In genomic region chr14:24196947-24197346, GRCm38 (mm10) we compare ENCODE assay signal across 12 mouse cellular contexts. TPM values are rescaled to one million over a fixed set of nuclear protein-coding genes. Genes with fewer than 3 reads are reported as not detected.
DNase-seq lines count a peak whose midpoint lies in the region; ATAC-seq lines count a peak whose summit lies in the region.
"Had no signal": no experiment of that assay in that cellular context is flagged by ENCODE, and none has a peak within 500 bp of the region (broad histone marks: within the 10 kb centered on the region; RNA-seq: fewer than 3 reads in every experiment).

No protein-coding gene starts in this region.

- H3K4me1 ChIP-seq in forebrain, embryonic 11.5 days (replicated peaks; ENCODE audit: control insufficient read depth, insufficient read depth, low read length): no peaks in the 10 kb centered on the region
- H3K4me1 ChIP-seq in forebrain, embryonic 13.5 days: peaks cover 5% of the 10 kb centered on the region; the same call in 1 of the 2 replicates

- 85% methylated on average over 6 of the region's 6 CpGs for WGBS in forebrain, embryonic 11.5 days
- WGBS in forebrain, embryonic 13.5 days: 85% methylated on average over 6 of the region's 6 CpGs

- H3K27me3 ChIP-seq in forebrain, embryonic 11.5 days (ENCODE audit: control insufficient read depth, insufficient read depth, low read length): no peaks in the 10 kb centered on the region
- H3K27me3 ChIP-seq in forebrain, embryonic 13.5 days: no peaks in the 10 kb centered on the region
- H3K27me3 ChIP-seq: heart, embryonic 15.5 days had no signal

- no peak overlapping the region for H3K4me2 ChIP-seq in forebrain, embryonic 11.5 days (ENCODE audit: low read depth, low read length, severe bottlenecking)
- H3K4me2 ChIP-seq in forebrain, embryonic 13.5 days: no peak overlapping the region
- H3K4me2 ChIP-seq: heart, embryonic 15.5 days; liver, embryonic 11.5 days had no signal

- peak; percentile 92 for DNase-seq in heart, adult 11 months
- no peak for DNase-seq in heart, adult 8-10 months (ENCODE audit: low spot score)
- peak; percentile 47 to 49 for DNase-seq in layer of hippocampus, postnatal 10 days (ENCODE audit: low spot score in 2 of 2)
- no peak for DNase-seq in layer of hippocampus, adult 11-12 months (ENCODE audit: low spot score)
- peak; percentile 25 for DNase-seq in adipocyte (ENCODE audit: low spot score)
- DNase-seq in gastrocnemius, postnatal 36 days: peak; percentile 35 to 62
- DNase-seq in forebrain, embryonic 11.5 days (ENCODE audit: low spot score): no peak
- DNase-seq: cerebellum, adult 9-10 months; kidney, adult 8-10 months had no signal

- no peak overlapping the region for H3K4me3 ChIP-seq in forebrain, embryonic 11.5 days (ENCODE audit: low read depth, low read length)
- H3K4me3 ChIP-seq in forebrain, embryonic 13.5 days: no peak overlapping the region
- H3K4me3 ChIP-seq: heart, embryonic 15.5 days had no signal

- H3K9ac ChIP-seq in forebrain, embryonic 11.5 days (ENCODE audit: low read length): no peak overlapping the region
- no peak overlapping the region for H3K9ac ChIP-seq in forebrain, embryonic 13.5 days
- H3K9ac ChIP-seq: heart, embryonic 15.5 days had no signal

- H3K9me3 ChIP-seq in forebrain, embryonic 11.5 days (ENCODE audit: control insufficient read depth, low read length): no peaks in the 10 kb centered on the region
- H3K9me3 ChIP-seq in forebrain, embryonic 13.5 days (replicated peaks): no peaks in the 10 kb centered on the region
- H3K9me3 ChIP-seq: heart, embryonic 15.5 days had no signal

- intact Hi-C loops in gastrocnemius, postnatal 36 days (cut with DNase I): loop anchor here (5.0 kb wide), 1 partner anchor 55 kb away; no protein-coding TSS in a partner anchor

- no peak for ATAC-seq in forebrain, embryonic 11.5 days (replicated peaks; ENCODE audit: low FRiP score)
- no peak for ATAC-seq in forebrain, embryonic 13.5 days

- no peaks in the 10 kb centered on the region; the same call in 1 of the 2 replicates for H3K36me3 ChIP-seq in forebrain, embryonic 11.5 days (ENCODE audit: control insufficient read depth, insufficient read depth, low read length)
- peaks cover 14% of the 10 kb centered on the region for H3K36me3 ChIP-seq in forebrain, embryonic 13.5 days (ENCODE audit: poor library complexity, severe bottlenecking)
- H3K36me3 ChIP-seq: heart, embryonic 15.5 days had no signal

- no peak overlapping the region for H3K27ac ChIP-seq in forebrain, embryonic 11.5 days (ENCODE audit: low read depth, low read length)
- H3K27ac ChIP-seq in forebrain, embryonic 13.5 days: no peak overlapping the region
- H3K27ac ChIP-seq: heart, embryonic 15.5 days had no signal

RNA-seq across cellular contexts. Expression of gene Dlg5, which starts 48.8 kb away (rescaled TPM):
- total RNA-seq in heart, adult 8-10 months (2022): 10 to 100 TPM in 2 of 4 experiments, 1 to 10 TPM in 2; 9.0 to 12.7 (median 9.8) TPM
- total RNA-seq in layer of hippocampus, postnatal 10 days (2021): 10 to 100 TPM; 62.2 to 66.0 TPM
- 1 to 10 TPM; 4.3 to 4.5 TPM for total RNA-seq in gastrocnemius, postnatal 36 days (2021)
- polyA plus RNA-seq in forebrain, embryonic 11.5 days (2014; fragmentation: Nextera tagmentation; extraction: Ambion mirVana): 26.0 and 29.4 TPM in 2 replicates
- 15.5 and 18.4 TPM in 2 replicates for polyA plus RNA-seq in forebrain, embryonic 13.5 days (2015; fragmentation: Nextera tagmentation; extraction: Ambion mirVana)

Comparison
In these comparisons a context has a peak if more than half of its experiments do, and no peak if none do; other contexts are left out.
1. DNase-seq: peak in heart, adult 11 months (single experiment), layer of hippocampus, postnatal 10 days (2 of 2), adipocyte (single experiment) and gastrocnemius, postnatal 36 days (2 of 2); none in heart, adult 8-10 months (single experiment), layer of hippocampus, adult 11-12 months (single experiment) and forebrain, embryonic 11.5 days (single experiment).
2. RNA of gene Dlg5, which starts 48.8 kb away (total RNA-seq): 62.2 to 66.0 TPM in layer of hippocampus, postnatal 10 days; 9.0 to 12.7 TPM in heart, adult 8-10 months and 4.3 to 4.5 TPM in gastrocnemius, postnatal 36 days; every median in the first group is over 4 times any median in the second.